10 mouse cellular contexts compared by ENCODE assay signal in genomic region chr6:117279297-117279696, GRCm38 (mm10).
DNase-seq lines count a peak whose midpoint lies in the region; ATAC-seq lines count a peak whose summit lies in the region.
"Had no signal": no experiment of that assay in that cellular context is flagged by ENCODE, and none has a peak within 500 bp of the region (broad histone marks: within the 10 kb centered on the region; RNA-seq: fewer than 3 reads in every experiment).

No protein-coding gene starts in this region.

- no peak for ATAC-seq in granulocyte monocyte progenitor cell, adult 5-6 weeks (replicated peaks; ENCODE audit: poor library complexity, severe bottlenecking)

- peak; percentile 24 to 40 for DNase-seq in frontal cortex, adult 2 months (ENCODE audit: extremely low spot score in 1 of 2, low spot score in 1 of 2)
- no peak for DNase-seq in frontal cortex, postnatal 14 days (ENCODE audit: low spot score in 2 of 2)
- peak; percentile 29 for DNase-seq in lung, postnatal 10 days
- no peak for DNase-seq in lung, postnatal 4 days
- peak; percentile 47 for DNase-seq in cerebellum, adult 9-11 months
- peak; percentile 44 for DNase-seq in heart, postnatal 4 days
- no peak for DNase-seq in ovary, postnatal 36 days (ENCODE audit: low spot score)
- DNase-seq: adrenal gland, adult 8-10 months; kidney, postnatal 25 days had no signal

Comparison
In these comparisons a context has a peak if more than half of its experiments do, and no peak if none do; other contexts are left out.
1. DNase-seq: peak in frontal cortex, adult 2 months (2 of 2), lung, postnatal 10 days (single experiment), cerebellum, adult 9-11 months (single experiment) and heart, postnatal 4 days (single experiment); none in frontal cortex, postnatal 14 days (0 of 2), lung, postnatal 4 days (0 of 2) and ovary, postnatal 36 days (single experiment).